In genomic region chr10:39959761-39960440, GRCm38 (mm10) we compare ENCODE assay signal across 8 mouse cellular contexts. TPM values are rescaled to one million over a fixed set of nuclear protein-coding genes. Genes with fewer than 3 reads are reported as not detected.
DNase-seq lines count a peak whose midpoint lies in the region; ATAC-seq and TF ChIP-seq lines count a peak whose summit lies in the region.

TSS of gene Mfsd4b3 (minus strand) at chr10:39960153.

- peak within 1 kb of the TSS; percentile 26 for H3K9ac ChIP-seq in embryonic facial prominence, embryonic 15.5 days
- peak within 1 kb of the TSS; percentile 51 for H3K9ac ChIP-seq in limb, embryonic 14.5 days (ENCODE audit: low read depth, low read length, severe bottlenecking)
- peak within 1 kb of the TSS; percentile 13 for H3K9ac ChIP-seq in midbrain, postnatal 0 days (replicated peaks; ENCODE audit: low read length, poor library complexity, severe bottlenecking)

- no peaks in the 10 kb centered on the region for H3K27me3 ChIP-seq in embryonic facial prominence, embryonic 15.5 days
- H3K27me3 ChIP-seq in limb, embryonic 14.5 days (ENCODE audit: control insufficient read depth, insufficient read depth, low read length), result no peaks in the 10 kb centered on the region
- 0 out of 2 replicates have a peak, but pooled peaks cover 5% of the 10 kb centered on the region for H3K27me3 ChIP-seq in midbrain, postnatal 0 days (ENCODE audit: insufficient read depth, low read length)

- H3K4me3 ChIP-seq in bone marrow, adult 2 months (replicated peaks; ENCODE audit: control insufficient read depth, low read depth, low read length), result peak within 1 kb of the TSS; percentile 63
- peak within 1 kb of the TSS; percentile 53 for H3K4me3 ChIP-seq in embryonic facial prominence, embryonic 15.5 days (replicated peaks)
- H3K4me3 ChIP-seq in limb, embryonic 14.5 days (replicated peaks; ENCODE audit: low read length), result peak within 1 kb of the TSS; percentile 46
- H3K4me3 ChIP-seq in midbrain, postnatal 0 days (ENCODE audit: low read depth, low read length), result peak within 1 kb of the TSS; percentile 38

- no peaks in the 10 kb centered on the region for H3K36me3 ChIP-seq in embryonic facial prominence, embryonic 15.5 days
- no peaks in the 10 kb centered on the region for H3K36me3 ChIP-seq in limb, embryonic 14.5 days (ENCODE audit: control insufficient read depth, insufficient read depth, low read length)
- H3K36me3 ChIP-seq in midbrain, postnatal 0 days (ENCODE audit: insufficient read depth, low read length), result no peaks in the 10 kb centered on the region

- H3K4me1 ChIP-seq in bone marrow, adult 2 months (ENCODE audit: control insufficient read depth, insufficient read depth, low read length), result no peaks in the 10 kb centered on the region; the same call in 1 of the 2 replicates
- H3K4me1 ChIP-seq in embryonic facial prominence, embryonic 15.5 days, result peaks cover 9% of the 10 kb centered on the region; the same call in 1 of the 2 replicates
- peaks cover 7% of the 10 kb centered on the region; the same call in 1 of the 2 replicates for H3K4me1 ChIP-seq in limb, embryonic 14.5 days (ENCODE audit: control insufficient read depth, insufficient read depth, low read length)
- no peaks in the 10 kb centered on the region for H3K4me1 ChIP-seq in midbrain, postnatal 0 days (ENCODE audit: insufficient read depth, low read length)

- peak; percentile 73; the same call in 1 of the 2 replicates for TF ChIP-seq CTCF in bone marrow, adult 2 months (IDR thresholded peaks at IDR 0.05; ENCODE audit: control insufficient read depth, insufficient read depth, low read length)
- peak; percentile 91 for TF ChIP-seq CTCF in midbrain, postnatal 0 days (IDR thresholded peaks at IDR 0.05)

- WGBS in bone marrow, adult 2 months, result under 1% methylated on average over 38 of the region's 38 CpGs
- WGBS in embryonic facial prominence, embryonic 15.5 days, result under 1% methylated on average over 38 of the region's 38 CpGs
- under 1% methylated on average over 38 of the region's 38 CpGs for WGBS in limb, embryonic 14.5 days
- WGBS in midbrain, postnatal 0 days, result under 1% methylated on average over 38 of the region's 38 CpGs

- peak; percentile 55 for DNase-seq in 416B (ENCODE audit: low read depth)
- peak; percentile 97 for DNase-seq in heart, adult 8-10 months (ENCODE audit: low spot score)
- peak; percentile 100 for DNase-seq in kidney, adult 9 months
- DNase-seq in limb, embryonic 14.5 days (ENCODE audit: low spot score), result peak; percentile 97
- DNase-seq in midbrain, postnatal 0 days (ENCODE audit: low spot score), result peak; percentile 97
- peak; percentile 70 to 82 for DNase-seq in spleen, postnatal 14 days (ENCODE audit: low spot score in 2 of 2)

- peak; percentile 60; the same call in 1 of the 2 replicates for TF ChIP-seq POLR2A in bone marrow, adult 2 months (IDR thresholded peaks at IDR 0.05; ENCODE audit: borderline replicate concordance, control insufficient read depth, low read depth, low read length)
- TF ChIP-seq POLR2A in limb, embryonic 14.5 days (IDR thresholded peaks at IDR 0.05; ENCODE audit: borderline replicate concordance, extremely low read depth, insufficient read depth, insufficient read length), result no peak

- H3K4me2 ChIP-seq in embryonic facial prominence, embryonic 15.5 days (replicated peaks), result peak within 1 kb of the TSS; percentile 94
- peak within 1 kb of the TSS; percentile 85 for H3K4me2 ChIP-seq in limb, embryonic 14.5 days (replicated peaks; ENCODE audit: low read depth, low read length, severe bottlenecking)
- peak within 1 kb of the TSS; percentile 68 for H3K4me2 ChIP-seq in midbrain, postnatal 0 days (ENCODE audit: low read depth, low read length, poor library complexity, severe bottlenecking)

- H3K9me3 ChIP-seq in embryonic facial prominence, embryonic 15.5 days (replicated peaks), result no peaks in the 10 kb centered on the region
- no peaks in the 10 kb centered on the region for H3K9me3 ChIP-seq in limb, embryonic 14.5 days (ENCODE audit: control insufficient read depth, low read length)
- no peaks in the 10 kb centered on the region for H3K9me3 ChIP-seq in midbrain, postnatal 0 days (ENCODE audit: low read length)

- H3K27ac ChIP-seq in bone marrow, adult 2 months (ENCODE audit: control insufficient read depth, insufficient read depth, low read depth, low read length, poor library complexity), result peak within 1 kb of the TSS; percentile 87
- 0 out of 2 replicates have a peak within 1 kb of the TSS, but pooled peaks have one; percentile 48 for H3K27ac ChIP-seq in embryonic facial prominence, embryonic 15.5 days (replicated peaks)
- no peak within 1 kb of the TSS for H3K27ac ChIP-seq in limb, embryonic 14.5 days (replicated peaks; ENCODE audit: low read depth, low read length)
- H3K27ac ChIP-seq in midbrain, postnatal 0 days (ENCODE audit: low read depth, low read length), result no peak within 1 kb of the TSS

- peak; percentile 98 for ATAC-seq in embryonic facial prominence, embryonic 15.5 days (ENCODE audit: insufficient number of reproducible peaks, low FRiP score, low TSS enrichment, low read depth)
- peak; percentile 98 for ATAC-seq in limb, embryonic 14.5 days (ENCODE audit: low FRiP score, low read depth)
- peak; percentile 98 for ATAC-seq in midbrain, postnatal 0 days (ENCODE audit: low FRiP score)

RNA-seq across cellular contexts. Expression of gene Mfsd4b3, which starts in this region (rescaled TPM):
- polyA plus RNA-seq in bone marrow, adult 2 months (2011; ENCODE audit: insufficient read depth, insufficient read length, low replicate concordance, missing spikeins), result not detected in 2 replicates
- 0.51 and 0.75 TPM in 2 replicates for polyA plus RNA-seq in embryonic facial prominence, embryonic 15.5 days (2015; fragmentation: Nextera tagmentation; extraction: Ambion mirVana)
- total RNA-seq in heart, adult 8-10 months (2022), result 1 to 10 TPM; 5.2 to 6.5 (median 5.8) TPM
- polyA plus RNA-seq in limb, embryonic 14.5 days (2012; rRNA removed), result 0.44 and 0.56 TPM in 2 replicates
- 0.26 and 0.48 TPM in 2 replicates for polyA plus RNA-seq in limb, embryonic 14.5 days (2014; fragmentation: Nextera tagmentation; extraction: Ambion mirVana)
- not detected in 2 replicates for total RNA-seq in midbrain, postnatal 0 days (2014; rRNA removed)
- not detected in 2 replicates for polyA plus RNA-seq in midbrain, postnatal 0 days (2015; fragmentation: Nextera tagmentation; extraction: Ambion mirVana)

Comparison
In these comparisons a context has a peak if more than half of its experiments do, and no peak if none do; other contexts are left out.
1. Peak in ATAC-seq, H3K4me3 ChIP-seq, H3K27ac ChIP-seq, H3K9ac ChIP-seq and H3K4me2 ChIP-seq in embryonic facial prominence, embryonic 15.5 days; RNA of the gene not detected or under 1 TPM.
2. Peak in DNase-seq, ATAC-seq, H3K4me3 ChIP-seq, H3K9ac ChIP-seq and H3K4me2 ChIP-seq in limb, embryonic 14.5 days; RNA of the gene not detected or under 1 TPM.
3. Peak in DNase-seq, ATAC-seq, H3K4me3 ChIP-seq, H3K9ac ChIP-seq and H3K4me2 ChIP-seq in midbrain, postnatal 0 days; RNA of the gene not detected or under 1 TPM.